Mouse (Mus musculus) midbrain, embryonic 11.5 days (tissue): ENCODE measurements around the gene Tmem251. TPM values are rescaled to one million over a fixed set of nuclear protein-coding genes. Genes with fewer than 3 reads are reported as not detected.

ENCODE experiments used
- ATAC-seq: fragments of 200-750 bp; cut with Nextera tagmentation; 2 replicates; pipeline ENCODE4 v1.8.0; 2017; ENCODE audit warnings: moderate TSS enrichment, moderate library complexity; ENCODE audit not compliant: low FRiP score
- DNase-seq: peaks from one replicate; pipeline ENCODE4 v3.0.0; 2015; ENCODE audit warnings: low spot score; ENCODE audit errors: missing footprints
- H3K27ac ChIP-seq: fragments of 300-500 bp; sonication (generic); 2 replicates; pipeline ENCODE4 v1.5.1; 2014; ENCODE audit warnings: low read depth, low read length
- H3K27me3 ChIP-seq: fragments of 300-500 bp; sonication (generic); 2 replicates; pipeline ENCODE4 v1.6.1; 2014; ENCODE audit warnings: mild to moderate bottlenecking, low read length, moderate library complexity, mixed read lengths; ENCODE audit not compliant: control insufficient read depth, insufficient read depth
- H3K36me3 ChIP-seq: fragments of 300-500 bp; sonication (generic); 2 replicates; pipeline ENCODE4 v1.6.1; 2014; ENCODE audit warnings: mild to moderate bottlenecking, low read length, moderate library complexity, mixed read lengths; ENCODE audit not compliant: control insufficient read depth, insufficient read depth
- H3K4me1 ChIP-seq: fragments of 300-500 bp; sonication (generic); 2 replicates; pipeline ENCODE4 v1.6.1; 2014; ENCODE audit warnings: low read length; ENCODE audit not compliant: control insufficient read depth, insufficient read depth
- H3K4me2 ChIP-seq: fragments of 300-500 bp; sonication (generic); 2 replicates; pipeline ENCODE4 v1.6.1; 2014; ENCODE audit warnings: mild to moderate bottlenecking, moderate library complexity
- H3K4me3 ChIP-seq: fragments of 300-500 bp; sonication (generic); 2 replicates; pipeline ENCODE4 v1.5.1; 2014; ENCODE audit warnings: low read depth, low read length
- H3K9ac ChIP-seq: fragments of 300-500 bp; sonication (generic); 2 replicates; pipeline ENCODE4 v1.6.1; 2014; ENCODE audit warnings: low read length
- H3K9me3 ChIP-seq: fragments of 300-500 bp; sonication (generic); 2 replicates; pipeline ENCODE4 v1.6.1; 2016; ENCODE audit warnings: low read length; ENCODE audit not compliant: control insufficient read depth
- WGBS: fragments of 180-500 bp; shearing (Covaris S2); extraction: QIAGEN DNeasy Blood & Tissue Kit; methylation state at CpG from one replicate; pipeline ENCODE4 v1.1.7; 2014; 5-methylcytosine and 5-hydroxymethylcytosine counted together
- polyA plus RNA-seq: library from polyadenylated mRNA; unstranded; fragments of >200 nt; fragmentation: Nextera tagmentation; extraction: Ambion mirVana; gene quantifications from 2 replicates; pipeline ENCODE4 v1.2.1, GENCODE M21; 2014

Tmem251 gene
- polyA plus RNA-seq, 1 experiment from 2014 or later = 12.3 TPM

GRCm38 (mm10) chr12:102708220-102708619 is 35.3 kb upstream of the Tmem251 start:
- no peak for ATAC-seq
- H3K4me2 ChIP-seq = no peak overlapping the region
- H3K9ac ChIP-seq = no peak overlapping the region
- peaks cover 17% of the 10 kb centered on the region for H3K4me1 ChIP-seq
- no peak overlapping the region for H3K4me3 ChIP-seq
- H3K27ac ChIP-seq = no peak overlapping the region
- peak; percentile 56 for DNase-seq
- H3K36me3 ChIP-seq = no peaks in the 10 kb centered on the region
- H3K27me3 ChIP-seq = no peaks in the 10 kb centered on the region; the same call in 1 of the 2 replicates
- 73% methylated on average over 11 of the region's 11 CpGs for WGBS
- no peaks in the 10 kb centered on the region for H3K9me3 ChIP-seq

GRCm38 (mm10) chr12:102709896-102710295 is 33.7 kb upstream of the Tmem251 start:
- no peak overlapping the region for H3K27ac ChIP-seq
- no peak overlapping the region for H3K4me3 ChIP-seq
- H3K36me3 ChIP-seq = no peaks in the 10 kb centered on the region
- H3K27me3 ChIP-seq = no peaks in the 10 kb centered on the region
- H3K9me3 ChIP-seq = no peaks in the 10 kb centered on the region
- peak; percentile 81 for DNase-seq
- ATAC-seq = no peak
- peaks cover 5% of the 10 kb centered on the region; the same call in 1 of the 2 replicates for H3K4me1 ChIP-seq
- no peak overlapping the region for H3K9ac ChIP-seq
- no peak overlapping the region for H3K4me2 ChIP-seq
- 92% methylated on average over 5 of the region's 5 CpGs for WGBS

- no peaks in the 10 kb centered on the region for H3K9me3 ChIP-seq
- H3K4me2 ChIP-seq = no peak overlapping the region
- ATAC-seq = peak; percentile 23; the same call in 1 of the 2 replicates
- H3K4me1 ChIP-seq = no peaks in the 10 kb centered on the region; the same call in 1 of the 2 replicates
- H3K4me3 ChIP-seq = no peak overlapping the region
- no peak overlapping the region for H3K27ac ChIP-seq
- H3K9ac ChIP-seq = no peak overlapping the region
- H3K36me3 ChIP-seq = no peaks in the 10 kb centered on the region
- WGBS = 38% methylated on average over 4 of the region's 4 CpGs
- H3K27me3 ChIP-seq = no peaks in the 10 kb centered on the region
- DNase-seq = peak; percentile 84
Measured at GRCm38 (mm10) chr12:102710851-102711375, 32.6 kb upstream of the Tmem251 start.

GRCm38 (mm10) chr12:102713153-102713865 is 30.3 kb upstream of the Tmem251 start:
- Histone ChIP-seq H3K4me1 (no peaks in the 10 kb centered on the region), H3K4me3 (no peak overlapping the region), H3K9me3 (no peaks in the 10 kb centered on the region), H3K27ac (no peak overlapping the region), H3K4me2 (no peak overlapping the region), H3K27me3 (no peaks in the 10 kb centered on the region), H3K9ac (no peak overlapping the region), H3K36me3 (no peaks in the 10 kb centered on the region)
- peak; percentile 80 for DNase-seq
- 86% methylated on average over 20 of the region's 20 CpGs for WGBS
- ATAC-seq = no peak

GRCm38 (mm10) chr12:102714116-102714515 is 29.4 kb upstream of the Tmem251 start:
- ATAC-seq = no peak
- Histone ChIP-seq H3K4me1 (no peaks in the 10 kb centered on the region), H3K4me2 (no peak overlapping the region), H3K9me3 (no peaks in the 10 kb centered on the region), H3K36me3 (no peaks in the 10 kb centered on the region), H3K9ac (no peak overlapping the region), H3K27ac (no peak overlapping the region), H3K27me3 (no peaks in the 10 kb centered on the region), H3K4me3 (no peak overlapping the region)
- peak; percentile 23 for DNase-seq
- WGBS = 62% methylated on average over 2 of the region's 2 CpGs

GRCm38 (mm10) chr12:102714654-102715395 is 28.7 kb upstream of the Tmem251 start:
- WGBS = 84% methylated on average over 10 of the region's 10 CpGs
- H3K27ac ChIP-seq = no peak overlapping the region
- DNase-seq = peak; percentile 61

GRCm38 (mm10) chr12:102719552-102720315 is 23.8 kb upstream of the Tmem251 start:
- 29% methylated on average over 13 of the region's 13 CpGs for WGBS
- ATAC-seq (peak; percentile 81), DNase-seq (peak; percentile 95)
- Histone ChIP-seq H3K27ac (no peak overlapping the region), H3K4me3 (no peak overlapping the region), H3K9ac (no peak overlapping the region), H3K36me3 (no peaks in the 10 kb centered on the region), H3K9me3 (no peaks in the 10 kb centered on the region), H3K27me3 (no peaks in the 10 kb centered on the region), H3K4me2 (peak overlapping the region; percentile 9; the same call in 1 of the 2 replicates), H3K4me1 (0 out of 2 replicates have a peak, but pooled peaks cover 3% of the 10 kb centered on the region)

More at GRCm38 (mm10) chr12:102714654-102715395, 28.7 kb upstream of the Tmem251 start:
- no peak overlapping the region for H3K9ac ChIP-seq
- no peak overlapping the region for H3K4me2 ChIP-seq
- no peak for ATAC-seq
- H3K4me1 ChIP-seq = no peaks in the 10 kb centered on the region
- no peak overlapping the region for H3K4me3 ChIP-seq
- no peaks in the 10 kb centered on the region for H3K27me3 ChIP-seq
- no peaks in the 10 kb centered on the region for H3K36me3 ChIP-seq
- H3K9me3 ChIP-seq = no peaks in the 10 kb centered on the region

- no peak overlapping the region for H3K27ac ChIP-seq
- WGBS = 56% methylated on average over 11 of the region's 11 CpGs
- no peaks in the 10 kb centered on the region for H3K27me3 ChIP-seq
- no peaks in the 10 kb centered on the region for H3K9me3 ChIP-seq
- no peak overlapping the region for H3K4me3 ChIP-seq
- no peak overlapping the region for H3K4me2 ChIP-seq
- no peaks in the 10 kb centered on the region for H3K36me3 ChIP-seq
- ATAC-seq (peak; percentile 23; the same call in 1 of the 2 replicates), DNase-seq (no peak)
- no peak overlapping the region for H3K9ac ChIP-seq
- 0 out of 2 replicates have a peak, but pooled peaks cover 3% of the 10 kb centered on the region for H3K4me1 ChIP-seq
Measured at GRCm38 (mm10) chr12:102722451-102722850, 21.1 kb upstream of the Tmem251 start.
